Mouse (Mus musculus) mouse embryonic stem cell (cell line): ENCODE measurements around the gene Podn.
"Not testable (repeated sequence)": the region's sequence is repeated elsewhere in the genome, so short reads cannot be mapped to it uniquely, and the experiment has no call there.

ENCODE experiments used
- in situ Hi-C, 2 experiments: fragments of 300-500 bp; cut with MboI; formaldehyde crosslinking; loops; 1 replicate in 1 of 2; 3 replicates in 1 of 2; pipeline ENCODE4 v1.14.3; 2019 to 2020; ENCODE audit warnings: low sequenced_read_pairs in 2 of 2, low pct_unique_long_range_greater_than_20kb in 1 of 2, mixed read lengths in 1 of 2; ENCODE audit not compliant: unreplicated experiment in 1 of 2

Gene Podn

GRCm38 (mm10) chr4:108096345-108096744, at the start of gene Podn:
Gene Podn (minus strand): TSS chr4:108096445.
- in situ Hi-C loops, result no loop called here

DNA sequence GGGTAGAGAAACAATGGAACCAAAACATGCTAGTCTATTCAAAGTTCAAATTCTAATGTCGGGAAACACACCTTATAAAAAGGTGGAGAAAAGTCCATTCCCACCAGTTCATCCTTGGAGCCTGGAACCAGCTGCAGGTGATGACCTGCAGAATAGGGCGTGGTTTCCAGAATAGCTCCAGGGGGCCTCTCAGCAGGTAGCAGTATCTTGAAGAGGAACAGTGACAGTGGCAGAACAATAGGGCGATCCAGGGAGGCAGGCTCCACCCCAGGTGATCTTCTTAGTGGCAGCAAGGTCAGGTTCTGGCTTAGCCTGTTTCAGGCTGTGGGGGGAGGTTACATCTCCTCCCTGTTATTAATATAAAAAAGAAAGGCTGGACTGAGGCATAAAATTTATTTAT, 49.3 kb upstream of the Podn start:
- in situ Hi-C loops, result not testable (repeated sequence)

DNA sequence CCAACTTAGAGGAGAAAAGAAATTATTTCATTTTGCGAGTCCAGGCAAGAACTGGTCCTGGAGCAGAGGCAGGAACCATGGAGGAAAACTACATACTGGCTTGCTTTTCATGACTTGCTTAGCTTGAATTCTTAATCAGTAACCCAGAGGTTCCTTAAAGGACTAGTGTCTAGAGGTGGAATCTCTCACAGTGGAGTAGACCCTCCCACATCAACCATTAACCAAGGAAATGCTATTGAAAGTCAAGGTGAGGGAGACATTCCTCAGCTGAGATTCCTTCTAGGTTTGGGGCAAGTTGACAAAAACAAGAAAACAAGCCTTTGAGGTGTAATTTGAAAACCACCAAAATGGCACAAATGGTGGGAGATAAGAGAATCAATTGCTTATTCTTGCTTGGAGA, 48.6 kb upstream of the Podn start, which contains the start of gene Scp2:
Gene Scp2, minus strand, starts transcription at position 119 of the 400 bp plus-strand sequence.
- in situ Hi-C loops, result no loop called here

DNA sequence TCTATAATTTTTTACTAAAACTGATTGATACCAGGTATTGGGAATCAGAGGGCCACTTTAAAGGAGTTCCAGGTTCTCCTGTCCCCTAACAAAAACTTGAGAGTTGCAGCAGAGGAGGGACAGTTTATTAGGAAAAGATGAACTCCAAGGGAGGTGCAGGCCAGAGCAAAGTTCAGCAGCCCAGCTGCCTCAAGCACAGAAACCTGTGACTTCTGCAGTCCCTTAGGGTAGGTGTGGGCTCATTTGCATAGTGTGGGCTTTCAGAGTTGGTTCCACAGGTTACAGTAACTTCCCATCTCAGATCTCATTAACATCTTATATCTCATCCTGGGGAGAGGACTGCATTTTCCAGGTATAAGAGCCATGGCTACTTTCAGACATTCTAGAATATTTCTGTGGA, 47.5 kb upstream of the Podn start:
- in situ Hi-C loops, result no loop called here

- in situ Hi-C loops, result not testable (repeated sequence)
These were observed 46.9 kb upstream of the Podn start for GRCm38 (mm10) chr4:108143178-108143577.

GRCm38 (mm10) chr4:108136938-108137337, 40.7 kb upstream of the Podn start:
- in situ Hi-C loops, result no loop called here

- in situ Hi-C loops, result no loop called here
These were observed 34.2 kb upstream of the Podn start for GRCm38 (mm10) chr4:108130452-108130851.

- in situ Hi-C loops, result no loop called here
These were observed 32.1 kb upstream of the Podn start for GRCm38 (mm10) chr4:108128339-108128738.

GRCm38 (mm10) chr4:108127516-108127915, 31.3 kb upstream of the Podn start:
- in situ Hi-C loops, result no loop called here

- in situ Hi-C loops, result no loop called here
These were observed 30.0 kb upstream of the Podn start for GRCm38 (mm10) chr4:108126260-108126659.

GRCm38 (mm10) chr4:108124104-108124503, 27.9 kb upstream of the Podn start:
- in situ Hi-C loops, result no loop called here

DNA sequence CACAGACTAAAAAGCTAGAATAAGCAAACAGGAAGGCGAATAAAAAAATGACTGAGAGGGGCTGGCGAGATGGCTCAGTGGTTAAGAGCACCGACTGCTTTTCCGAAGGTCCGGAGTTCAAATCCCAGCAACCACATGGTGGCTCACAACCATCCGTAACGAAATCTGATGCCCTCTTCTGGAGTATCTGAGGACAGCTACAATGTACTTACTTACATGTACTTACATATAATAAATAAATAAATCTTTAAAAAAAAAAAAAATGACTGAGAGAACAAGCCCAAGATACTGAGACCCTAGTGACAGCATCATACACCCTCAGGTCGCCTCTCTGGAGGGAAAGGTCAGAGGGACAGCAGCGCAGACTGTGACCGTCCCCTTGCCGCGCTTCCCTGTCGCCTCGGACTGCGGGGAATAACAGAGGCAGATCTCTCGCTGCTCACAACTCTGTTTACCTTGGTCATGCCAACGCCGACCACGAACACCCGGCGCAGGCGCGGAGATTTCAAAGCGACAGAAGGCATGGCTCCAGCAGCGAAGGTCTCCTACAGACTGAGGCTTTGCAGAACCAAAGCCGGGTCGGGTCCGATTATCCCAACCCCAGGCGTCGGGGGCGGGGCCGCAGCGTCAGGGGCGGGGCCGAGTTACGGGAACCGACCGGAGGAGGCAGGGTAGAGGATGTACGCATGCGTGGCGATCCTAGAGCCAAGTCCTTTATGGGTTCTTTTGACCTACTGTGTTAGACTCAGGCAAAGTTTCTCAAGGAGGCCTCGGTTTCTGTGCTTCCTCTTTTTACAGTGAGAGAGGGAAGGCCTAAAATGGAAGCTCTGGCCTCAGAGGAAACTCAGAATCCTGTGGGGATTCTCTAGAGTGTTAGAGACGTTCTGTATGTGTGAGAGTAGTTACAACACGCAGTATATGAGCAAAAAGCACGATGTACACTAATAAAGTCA, 22.0 kb upstream of the Podn start:
- in situ Hi-C loops, result no loop called here

DNA sequence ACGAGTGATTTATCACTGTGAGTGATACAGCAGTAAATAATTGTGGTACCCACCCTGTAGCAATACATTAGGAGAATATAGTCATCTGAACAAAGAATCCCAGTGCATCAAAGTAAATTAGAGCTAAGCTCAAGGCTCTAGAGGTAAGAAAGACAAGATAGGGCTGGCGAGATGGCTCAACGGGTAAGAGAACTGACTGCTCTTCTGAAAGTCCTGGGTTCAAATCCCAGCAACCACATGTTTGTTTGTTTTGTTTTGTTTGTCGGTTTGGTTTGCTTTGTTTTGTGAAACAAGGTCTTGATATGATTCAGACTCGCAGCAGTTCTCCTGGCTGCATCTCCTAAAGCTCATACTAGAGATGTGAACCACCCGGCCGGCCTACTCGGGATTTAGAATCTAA, 21.2 kb upstream of the Podn start:
- in situ Hi-C loops, result no loop called here

DNA sequence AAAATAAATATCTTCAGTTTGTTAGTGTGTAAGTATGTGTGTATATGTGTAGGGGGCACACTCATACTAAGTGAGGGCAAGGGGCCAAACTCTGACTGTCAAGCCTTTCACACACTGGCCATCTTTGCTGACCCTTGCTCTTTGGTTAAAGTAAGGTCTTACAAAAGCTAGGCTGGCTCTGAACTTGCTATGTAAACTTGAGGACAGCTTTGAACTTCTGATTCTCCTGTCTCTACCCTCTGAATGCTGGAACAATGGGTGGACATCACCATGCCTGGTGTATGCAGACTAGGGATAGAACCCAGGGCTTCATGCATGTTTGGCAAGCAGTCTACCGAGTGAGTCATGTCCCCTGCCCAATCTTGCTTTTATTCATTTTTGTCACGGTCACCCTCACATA, 20.2 kb upstream of the Podn start:
- in situ Hi-C loops, result no loop called here

DNA sequence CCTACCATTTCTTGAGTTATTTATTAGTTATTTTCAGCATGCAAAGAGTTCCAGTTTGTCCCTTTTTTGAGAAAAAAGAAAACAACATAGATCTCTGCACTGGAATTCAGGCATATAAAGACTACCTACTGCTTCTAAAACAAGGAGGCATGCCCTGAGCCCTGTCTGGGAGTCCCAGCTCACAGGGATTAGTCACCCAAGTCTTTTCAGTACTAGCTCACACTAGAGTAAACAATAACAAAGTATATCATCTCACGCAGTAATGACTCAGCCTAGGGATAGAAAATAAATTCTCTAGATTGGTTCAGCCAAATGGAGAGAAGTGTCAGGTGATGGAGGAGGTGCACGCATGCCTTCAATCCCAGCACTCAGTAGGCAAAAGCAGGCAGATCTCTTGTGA, 14.5 kb upstream of the Podn start:
- in situ Hi-C loops, result no loop called here

DNA sequence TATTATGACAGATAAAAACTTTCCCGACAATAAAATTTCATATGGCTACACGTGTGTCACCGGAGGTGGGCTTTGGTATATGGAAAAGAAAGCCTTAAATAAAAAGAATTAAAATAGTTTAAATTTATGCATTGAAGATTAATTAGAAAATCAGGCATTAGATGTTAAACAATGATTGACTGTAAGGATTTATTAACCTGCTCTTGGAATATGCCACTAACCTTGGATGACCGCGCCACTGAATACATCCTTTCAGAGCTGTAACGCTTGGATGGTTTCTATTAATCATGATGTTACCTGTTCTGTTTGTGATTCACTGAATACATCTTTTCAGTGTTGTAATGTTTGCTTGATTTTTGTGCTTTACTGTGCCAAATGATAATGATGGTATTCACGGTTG, 13.5 kb upstream of the Podn start:
- in situ Hi-C loops, result no loop called here

DNA sequence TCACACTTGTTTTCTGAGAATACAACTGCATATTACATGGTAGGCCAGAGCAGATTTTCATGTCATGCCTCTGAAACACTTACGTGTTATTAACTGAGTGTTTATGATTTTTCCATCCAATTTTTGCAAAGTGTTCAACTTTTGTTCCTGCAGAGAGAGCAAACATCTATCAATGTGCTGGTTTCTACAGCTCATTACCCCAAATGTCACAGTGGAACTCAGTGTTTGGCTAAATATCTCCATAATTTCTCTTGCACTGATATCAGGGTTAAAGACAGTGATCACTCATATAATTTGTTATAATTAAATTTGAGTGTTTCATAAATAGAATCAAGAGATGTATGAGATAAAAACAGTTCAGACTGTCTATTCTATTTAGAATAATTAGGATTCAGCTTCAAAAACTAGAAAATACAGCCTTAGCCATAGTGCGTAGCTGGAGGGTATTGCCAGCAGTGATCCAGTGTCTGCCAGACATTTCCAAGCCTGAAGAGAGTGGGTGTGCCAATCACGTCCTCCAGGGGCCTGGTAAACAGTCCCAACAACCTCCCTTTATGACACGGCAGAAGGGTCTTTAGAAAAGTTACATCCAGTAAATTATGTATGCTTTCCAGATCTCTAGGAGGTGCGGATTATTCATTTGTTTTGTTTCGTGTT, 3.4 kb downstream of the Podn start:
- in situ Hi-C loops, result no loop called here

GRCm38 (mm10) chr4:108083993-108084392, 12.3 kb downstream of the Podn start:
- in situ Hi-C loops, result no loop called here

DNA sequence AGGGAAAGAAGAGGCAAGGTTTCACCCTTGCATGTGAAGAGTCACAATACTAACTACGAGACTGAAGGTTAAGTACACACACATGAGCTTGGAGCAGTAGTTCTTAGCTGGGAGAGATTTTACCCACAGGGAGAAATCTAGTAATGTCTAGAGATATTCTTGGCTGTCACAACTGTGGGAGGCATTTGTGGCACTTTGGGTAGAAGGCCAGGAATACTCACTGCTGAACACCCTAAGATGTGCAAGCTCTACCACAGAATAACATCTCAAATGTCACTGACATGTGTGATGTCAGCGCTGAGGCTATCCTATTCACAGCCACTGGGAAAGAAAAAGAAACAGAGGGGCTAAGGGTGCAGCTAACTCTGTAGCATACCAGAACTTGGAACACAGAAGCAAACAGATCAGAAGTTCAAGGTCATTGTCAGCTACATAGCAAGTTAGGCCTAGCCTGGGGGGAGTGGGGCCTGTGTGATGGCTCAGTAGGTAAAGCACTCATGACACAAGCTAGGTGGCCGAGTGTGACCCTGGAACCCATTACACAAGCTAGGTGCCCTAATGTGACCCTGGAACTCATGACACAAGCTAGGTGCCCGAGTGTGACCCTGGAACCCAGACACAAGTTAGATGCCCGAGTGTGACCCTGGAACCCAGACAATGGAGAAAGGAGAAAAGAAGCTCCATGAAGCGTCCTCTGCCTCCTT, 13.1 kb downstream of the Podn start:
- in situ Hi-C loops, result no loop called here
